Mouse (Mus musculus) thymus, adult 2 months (tissue): ENCODE measurements at regions not wholly inside any gene's neighbourhood (a gene's known extent, or its start where the extent isn't known, plus 50 kb on each side); places are given as distances from the start of the nearest gene placed in this dataset.

Experiments used
- DNase-seq: peaks from one replicate; pipeline ENCODE4 v3.0.0; 2021
- H3K27ac ChIP-seq: fragments of 200-500 bp; 2 replicates; pipeline ENCODE4 v1.5.1; 2012; ENCODE audit warnings: low read length, control low read depth; ENCODE audit not compliant: control insufficient read depth, insufficient read depth
- H3K27me3 ChIP-seq: fragments of 200-500 bp; 2 replicates; pipeline ENCODE4 v1.6.1; 2012; ENCODE audit warnings: mild to moderate bottlenecking, low read length, moderate library complexity, mixed read lengths; ENCODE audit not compliant: control insufficient read depth, insufficient read depth
- H3K36me3 ChIP-seq: fragments of 200-500 bp; 2 replicates; pipeline ENCODE4 v1.6.1; 2012; ENCODE audit warnings: mild to moderate bottlenecking, low read length, moderate library complexity; ENCODE audit not compliant: control insufficient read depth, insufficient read depth
- H3K4me1 ChIP-seq: fragments of 200-500 bp; replicated peaks from 2 replicates; pipeline ENCODE4 v1.6.1; 2012; ENCODE audit warnings: low read length; ENCODE audit not compliant: control insufficient read depth, insufficient read depth
- H3K4me3 ChIP-seq: fragments of 200-500 bp; 2 replicates; pipeline ENCODE4 v1.5.1; 2012; ENCODE audit warnings: mild to moderate bottlenecking, low read length, control low read depth, moderate library complexity; ENCODE audit not compliant: control insufficient read depth, insufficient read depth
- CTCF ChIP-seq: fragments of 200-500 bp; IDR thresholded peaks from 2 replicates; pipeline ENCODE4 v1.5.1; 2012; ENCODE audit warnings: mild to moderate bottlenecking, control low read depth, low read length, moderate library complexity, borderline replicate concordance; ENCODE audit not compliant: control insufficient read depth, poor library complexity, insufficient read depth; ENCODE audit errors: extremely low read depth
- POLR2A ChIP-seq: fragments of 200-500 bp; IDR thresholded peaks from 2 replicates; pipeline ENCODE4 v1.6.1; 2012; ENCODE audit warnings: mild to moderate bottlenecking, low read length, control low read depth, moderate library complexity; ENCODE audit not compliant: control insufficient read depth, poor library complexity, insufficient read depth; ENCODE audit errors: extremely low read depth
- WGBS: fragments of 180-500 bp; shearing (Covaris S2); methylation state at CpG from one replicate; pipeline ENCODE4 v1.1.7; 2018; 5-methylcytosine and 5-hydroxymethylcytosine counted together

DNA sequence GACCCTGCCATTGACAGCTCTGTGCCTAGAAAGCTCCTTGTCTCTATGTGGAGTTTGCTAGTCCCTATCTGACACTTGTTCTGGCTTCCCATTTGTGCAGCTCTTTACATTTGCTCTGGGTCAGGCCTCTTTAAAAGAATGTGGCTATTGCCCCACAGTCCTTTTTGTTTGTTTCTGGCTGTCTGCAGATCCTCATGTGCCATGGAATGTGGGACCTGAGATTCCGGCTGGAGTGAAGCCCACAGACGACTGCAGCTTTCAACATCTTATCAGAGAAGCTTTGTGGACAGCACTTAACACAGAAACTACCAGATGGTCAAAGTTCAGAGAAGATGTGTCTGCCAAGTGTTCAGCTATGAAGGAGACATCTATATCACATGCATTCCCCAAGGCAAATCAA, 309.7 kb upstream of the Egfl6 start:
- Histone ChIP-seq H3K36me3 (no peaks in the 10 kb centered on the region), H3K27me3 (no peaks in the 10 kb centered on the region), H3K4me3 (no peak overlapping the region), H3K4me1 (no peaks in the 10 kb centered on the region), H3K27ac (no peak overlapping the region)
- TF ChIP-seq POLR2A = no peak
- no peak for DNase-seq
- 94% methylated on average over 2 of the region's 2 CpGs for WGBS

GRCm38 (mm10) chrX:166886417-166886816, 300.9 kb upstream of the Egfl6 start:
- H3K36me3 ChIP-seq = no peaks in the 10 kb centered on the region
- H3K4me1 ChIP-seq = no peaks in the 10 kb centered on the region
- H3K27me3 ChIP-seq = no peaks in the 10 kb centered on the region
- DNase-seq = no peak
- TF ChIP-seq POLR2A (no peak), CTCF (no peak)
- H3K4me3 ChIP-seq = no peak overlapping the region
- no peak overlapping the region for H3K27ac ChIP-seq

GRCm38 (mm10) chrX:166869515-166869914, 284.0 kb upstream of the Egfl6 start:
- no peaks in the 10 kb centered on the region for H3K36me3 ChIP-seq
- 87% methylated on average over 5 of the region's 5 CpGs for WGBS
- TF ChIP-seq CTCF (no peak), POLR2A (no peak)
- H3K4me1 ChIP-seq = no peaks in the 10 kb centered on the region
- H3K27ac ChIP-seq = no peak overlapping the region
- no peak overlapping the region for H3K4me3 ChIP-seq
- DNase-seq = no peak
- no peaks in the 10 kb centered on the region for H3K27me3 ChIP-seq

DNA sequence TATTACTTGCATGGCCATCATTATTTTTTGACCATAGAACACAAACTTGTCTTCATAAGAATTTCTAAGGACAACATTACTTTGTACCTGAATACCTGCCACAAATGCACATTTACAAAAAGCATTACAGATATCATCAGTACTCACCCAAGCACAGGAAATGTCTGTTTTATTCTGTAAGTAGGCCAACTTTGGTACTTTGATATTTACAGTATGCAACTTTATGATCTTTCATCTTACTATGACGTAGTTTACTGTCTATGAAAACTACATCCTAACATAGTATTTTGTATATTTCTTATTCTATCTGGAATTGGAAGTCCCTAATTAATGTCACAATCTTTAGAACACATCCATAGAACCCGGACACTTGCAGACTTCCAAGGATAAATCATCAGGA, 282.2 kb upstream of the Egfl6 start:
- Histone ChIP-seq H3K27me3 (no peaks in the 10 kb centered on the region), H3K4me1 (no peaks in the 10 kb centered on the region), H3K4me3 (no peak overlapping the region), H3K27ac (no peak overlapping the region), H3K36me3 (no peaks in the 10 kb centered on the region)
- TF ChIP-seq POLR2A = no peak
- no peak for TF ChIP-seq CTCF
- 54% methylated on average over 2 of the region's 2 CpGs for WGBS
- DNase-seq = no peak
